Mouse (Mus musculus) heart, postnatal 0 days (tissue): ENCODE measurements around the gene Fut4. TPM values are rescaled to one million over a fixed set of nuclear protein-coding genes. Genes with fewer than 3 reads are reported as not detected.

ENCODE experiments used
- ATAC-seq: fragments of 200-750 bp; cut with Nextera tagmentation; 2 replicates; pipeline ENCODE4 v1.8.0; 2017; ENCODE audit warnings: low read depth, moderate number of reproducible peaks, moderate library complexity; ENCODE audit not compliant: insufficient read depth
- DNase-seq: peaks from one replicate; pipeline ENCODE4 v3.0.0-alpha.2; 2016; ENCODE audit warnings: low spot score
- H3K27ac ChIP-seq: fragments of 300-500 bp; sonication (generic); 2 replicates; pipeline ENCODE4 v1.5.1; 2014; ENCODE audit warnings: low read depth, mild to moderate bottlenecking
- H3K27me3 ChIP-seq: fragments of 300-500 bp; sonication (generic); 2 replicates; pipeline ENCODE4 v1.6.1; 2014; ENCODE audit warnings: low read length, mixed read lengths; ENCODE audit not compliant: control insufficient read depth, insufficient read depth
- H3K36me3 ChIP-seq: fragments of 300-500 bp; sonication (generic); replicated peaks from 2 replicates; pipeline ENCODE4 v1.6.1; 2014; ENCODE audit warnings: low read length, mixed read lengths; ENCODE audit not compliant: control insufficient read depth, insufficient read depth
- H3K4me1 ChIP-seq: fragments of 300-500 bp; sonication (generic); 2 replicates; pipeline ENCODE4 v1.6.1; 2014; ENCODE audit warnings: antibody characterized with exemption; ENCODE audit not compliant: control insufficient read depth, insufficient read depth
- H3K4me2 ChIP-seq: fragments of 300-500 bp; sonication (generic); 2 replicates; pipeline ENCODE4 v1.6.1; 2014; ENCODE audit warnings: low read depth, mild to moderate bottlenecking, low read length, moderate library complexity
- H3K4me3 ChIP-seq: fragments of 300-500 bp; sonication (generic); 2 replicates; pipeline ENCODE4 v1.5.1; 2014; ENCODE audit warnings: low read depth, low read length
- H3K9ac ChIP-seq: fragments of 300-500 bp; sonication (generic); replicated peaks from 2 replicates; pipeline ENCODE4 v1.6.1; 2014; ENCODE audit warnings: low read depth, low read length, mixed read lengths
- H3K9me3 ChIP-seq: fragments of 300-500 bp; sonication (generic); replicated peaks from 2 replicates; pipeline ENCODE4 v1.6.1; 2016; ENCODE audit warnings: low read length; ENCODE audit not compliant: control insufficient read depth
- CTCF ChIP-seq: IDR thresholded peaks from 2 replicates; pipeline ENCODE4 v1.5.1; 2016; ENCODE audit warnings: antibody characterized with exemption, control low read depth, low read depth
- EP300 ChIP-seq: IDR thresholded peaks from 2 replicates; pipeline ENCODE4 v1.6.1; 2016; ENCODE audit warnings: antibody characterized with exemption, low read depth
- WGBS: fragments of 180-500 bp; shearing (Covaris S2); extraction: QIAGEN DNeasy Blood & Tissue Kit; methylation state at CpG from one replicate; pipeline ENCODE4 v1.1.7; 2014; 5-methylcytosine and 5-hydroxymethylcytosine counted together
- polyA plus RNA-seq: library from polyadenylated mRNA; unstranded; fragments of >200 nt; fragmentation: Nextera tagmentation; extraction: Ambion mirVana; gene quantifications from 2 replicates; pipeline ENCODE4 v1.2.1, GENCODE M21; 2015
- total RNA-seq: library from RNA; depleted of rRNA; stranded (reverse); fragments of >200 nt; gene quantifications from 2 replicates; pipeline ENCODE4 v1.2.3, GENCODE M21; 2014; ENCODE audit warnings: low replicate concordance

Fut4 gene
- total and polyA plus RNA-seq, 2 experiments from 2014 or later = 0.27 TPM; not detected in 1

- H3K9ac ChIP-seq = no peak overlapping the region
- no peaks in the 10 kb centered on the region for H3K27me3 ChIP-seq
- WGBS = 63% methylated on average over 5 of the region's 5 CpGs
- H3K36me3 ChIP-seq = no peaks in the 10 kb centered on the region
- no peak overlapping the region for H3K27ac ChIP-seq
- no peaks in the 10 kb centered on the region for H3K9me3 ChIP-seq
- no peaks in the 10 kb centered on the region for H3K4me1 ChIP-seq
- no peak for DNase-seq
- H3K4me2 ChIP-seq = no peak overlapping the region
- H3K4me3 ChIP-seq = no peak overlapping the region
- no peak for TF ChIP-seq CTCF
- no peak for TF ChIP-seq EP300
- no peak for ATAC-seq
These were observed 27.3 kb downstream of the Fut4 start for GRCm38 (mm10) chr9:14724755-14725420.

GRCm38 (mm10) chr9:14721610-14722009 lies 30.6 kb downstream of the Fut4 start:
- DNase-seq (no peak), ATAC-seq (no peak)
- H3K9me3 ChIP-seq = no peaks in the 10 kb centered on the region
- no peaks in the 10 kb centered on the region for H3K27me3 ChIP-seq
- H3K36me3 ChIP-seq = no peaks in the 10 kb centered on the region
- no peak for TF ChIP-seq EP300
- TF ChIP-seq CTCF = no peak
- WGBS = 70% methylated on average over 5 of the region's 5 CpGs
- H3K4me3 ChIP-seq = no peak overlapping the region
- no peak overlapping the region for H3K9ac ChIP-seq
- H3K4me1 ChIP-seq = peaks cover 7% of the 10 kb centered on the region; the same call in 1 of the 2 replicates
- no peak overlapping the region for H3K27ac ChIP-seq
- no peak overlapping the region for H3K4me2 ChIP-seq

DNA sequence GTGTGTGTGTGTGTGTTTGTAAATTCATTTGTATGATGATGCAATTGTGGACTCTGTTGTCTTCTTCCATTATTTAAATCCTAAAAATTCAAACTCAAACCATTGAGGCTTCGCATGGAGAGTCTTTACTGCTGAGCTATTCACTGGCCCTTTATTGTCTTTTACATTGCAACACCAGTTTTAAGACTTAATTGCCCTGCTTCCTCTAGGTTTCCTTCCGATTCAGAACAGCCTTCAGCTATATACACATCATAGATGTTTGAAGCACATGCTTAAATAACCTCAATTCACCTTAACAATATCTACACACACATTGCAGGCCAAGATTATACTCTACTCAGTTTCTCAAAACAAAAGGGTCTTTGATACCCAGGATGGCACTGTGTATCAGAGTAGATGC lies 31.8 kb downstream of the Fut4 start:
- TF ChIP-seq CTCF = no peak
- TF ChIP-seq EP300 = no peak
- no peak overlapping the region for H3K4me3 ChIP-seq
- no peak for DNase-seq
- peaks cover 7% of the 10 kb centered on the region; the same call in 1 of the 2 replicates for H3K4me1 ChIP-seq
- no peak overlapping the region for H3K27ac ChIP-seq
- no peak for ATAC-seq
- H3K27me3 ChIP-seq = no peaks in the 10 kb centered on the region
- no peaks in the 10 kb centered on the region for H3K9me3 ChIP-seq
- 77% methylated on average over 2 of the region's 2 CpGs for WGBS
- no peak overlapping the region for H3K9ac ChIP-seq
- H3K4me2 ChIP-seq = no peak overlapping the region
- H3K36me3 ChIP-seq = no peaks in the 10 kb centered on the region

DNA sequence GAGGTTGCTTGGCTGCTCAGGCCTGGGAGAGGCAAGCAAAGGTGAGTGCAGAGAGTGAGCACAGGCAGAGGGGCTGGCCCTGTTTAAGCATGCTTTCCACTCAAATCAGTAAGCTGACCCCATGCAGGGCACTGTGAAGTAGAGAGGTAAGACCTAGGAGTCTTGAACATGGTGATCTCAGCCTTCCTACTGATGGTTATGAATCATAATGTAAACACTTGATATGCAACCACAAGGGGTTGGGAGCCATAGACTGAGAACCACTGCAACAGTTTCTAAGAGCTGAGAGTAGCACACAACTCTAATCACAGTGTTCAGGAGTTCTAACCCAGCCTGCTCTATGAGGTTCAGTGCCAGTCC lies 33.9 kb downstream of the Fut4 start:
- ATAC-seq (no peak; the same call in 1 of the 2 replicates), DNase-seq (no peak)
- peak overlapping the region; percentile 39 for H3K4me3 ChIP-seq
- H3K27ac ChIP-seq = peak overlapping the region; percentile 72
- H3K4me1 ChIP-seq = peaks cover 7% of the 10 kb centered on the region; the same call in 1 of the 2 replicates
- no peaks in the 10 kb centered on the region for H3K36me3 ChIP-seq
- H3K4me2 ChIP-seq = peak overlapping the region; percentile 63
- H3K27me3 ChIP-seq = no peaks in the 10 kb centered on the region
- no peaks in the 10 kb centered on the region for H3K9me3 ChIP-seq
- TF ChIP-seq EP300 (no peak), CTCF (no peak)
- H3K9ac ChIP-seq = peak overlapping the region; percentile 46

DNA sequence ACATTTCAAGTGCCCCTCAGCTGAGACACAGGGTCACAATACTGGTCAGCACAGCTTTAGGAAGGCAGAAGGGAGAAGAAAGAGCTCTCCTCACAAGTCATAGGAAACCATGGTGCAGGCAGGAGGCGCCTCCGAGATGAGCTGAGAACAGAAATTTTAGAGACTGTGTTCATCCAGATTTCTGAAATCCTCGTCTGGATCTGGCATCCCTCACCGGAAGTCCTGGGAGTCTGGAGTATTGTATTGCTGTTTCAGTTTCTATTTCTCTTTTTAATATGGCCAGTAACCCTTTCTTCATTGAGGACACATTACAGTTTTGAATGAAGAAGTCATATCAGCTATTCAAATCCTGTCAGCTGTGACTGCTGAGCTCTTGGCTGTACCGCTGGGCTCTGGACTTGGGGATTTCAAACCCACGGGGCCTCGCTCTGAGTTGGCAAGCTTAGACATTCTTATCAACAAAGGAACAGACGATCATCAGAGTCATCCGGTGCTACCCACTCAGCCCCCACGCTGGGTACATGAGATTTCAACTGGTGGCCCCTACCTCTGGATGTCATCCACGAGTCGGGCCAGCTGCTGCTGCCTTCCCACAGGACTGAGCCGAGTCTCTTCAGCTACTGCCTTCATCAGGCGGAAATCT lies 34.4 kb downstream of the Fut4 start:
- Histone ChIP-seq H3K4me1 (peaks cover 7% of the 10 kb centered on the region; the same call in 1 of the 2 replicates), H3K27me3 (no peaks in the 10 kb centered on the region), H3K36me3 (no peaks in the 10 kb centered on the region), H3K4me3 (peak overlapping the region; percentile 39), H3K4me2 (peak overlapping the region; percentile 63), H3K27ac (peak overlapping the region; percentile 72), H3K9me3 (no peaks in the 10 kb centered on the region), H3K9ac (peak overlapping the region; percentile 46)
- DNase-seq = peak; percentile 37
- TF ChIP-seq EP300 = no peak
- TF ChIP-seq CTCF = no peak
- peak; percentile 57; the same call in 1 of the 2 replicates for ATAC-seq
- 15% methylated on average over 14 of the region's 14 CpGs for WGBS
